Mouse (Mus musculus): ENCODE data around the gene Vmn2r51.
"Not testable (repeated sequence)": the region's sequence is repeated elsewhere in the genome, so short reads cannot be mapped to it uniquely, and the experiment has no call there.

The Vmn2r51 gene

DNA sequence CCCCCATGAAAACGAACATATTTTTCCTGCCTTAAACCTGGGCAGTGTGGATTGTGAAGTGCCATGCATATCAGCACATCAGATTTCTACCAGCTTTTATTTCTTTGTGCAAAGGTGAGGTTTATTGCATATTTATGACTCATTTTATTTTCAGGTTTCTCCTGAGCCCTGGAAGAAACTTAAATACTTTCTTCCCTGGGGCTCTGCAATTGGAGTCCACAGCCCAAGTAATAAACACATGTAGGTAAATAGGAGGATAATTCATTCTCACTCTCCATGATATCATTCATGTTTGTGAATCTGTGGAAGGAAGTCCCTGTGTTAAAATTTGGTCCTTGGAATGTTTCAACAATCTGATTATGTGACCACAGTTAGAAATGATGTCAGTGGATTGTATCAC, at the start of gene Vmn2r51:
Gene Vmn2r51 (minus strand): TSS at position 101 of the 400 bp plus-strand sequence.
- not testable (repeated sequence) for DNase-seq (ENCODE audit: extremely low spot score, low read depth, low spot score)

DNA sequence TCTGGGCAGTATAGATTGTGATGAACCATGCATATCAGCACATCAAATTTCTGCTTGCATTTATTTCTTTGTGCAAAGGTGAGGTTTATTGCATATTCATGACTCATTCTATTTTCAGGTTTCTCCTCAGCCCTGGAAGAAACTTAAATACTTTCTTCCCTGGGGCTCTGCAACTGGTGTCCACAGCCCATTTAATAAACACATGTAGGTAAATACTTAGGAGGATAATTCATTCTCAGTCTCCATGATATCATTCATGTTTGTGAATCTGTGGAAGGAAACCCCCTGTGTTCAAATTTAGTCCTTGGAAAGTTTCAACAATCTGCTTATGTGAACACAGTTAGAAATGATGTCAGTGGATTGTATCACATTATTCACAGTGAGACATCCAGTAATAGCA, 52.3 kb downstream of the Vmn2r51 start, which contains the start of gene Vmn2r50:
Gene Vmn2r50 (minus strand): TSS at position 101 of the 400 bp plus-strand sequence.
- not testable (repeated sequence) for DNase-seq (ENCODE audit: extremely low spot score, low read depth, low spot score)

All from hindlimb bud, embryonic 11.5 days (tissue).